Mouse (Mus musculus) heart, adult 2 months (tissue): Measurements from ENCODE around the gene Blm. TPM values are rescaled to one million over a fixed set of nuclear protein-coding genes. Genes with fewer than 3 reads are reported as not detected.

ENCODE experiments used
- DNase-seq, 2 experiments: peaks; one replicate each; pipeline ENCODE4 v3.0.0; 2021
- H3K27ac ChIP-seq: fragments of 200-600 bp; 2 replicates; pipeline ENCODE4 v1.8.1; 2022
- H3K27me3 ChIP-seq: fragments of 200-500 bp; 2 replicates; pipeline ENCODE4 v1.6.1; 2012; ENCODE audit warnings: mild to moderate bottlenecking, low read length, inconsistent platforms, mixed read lengths; ENCODE audit not compliant: control insufficient read depth, insufficient read depth
- H3K36me3 ChIP-seq: fragments of 200-500 bp; 2 replicates; pipeline ENCODE4 v1.6.1; 2012; ENCODE audit warnings: low read length, inconsistent platforms; ENCODE audit not compliant: control insufficient read depth, insufficient read depth
- H3K4me1 ChIP-seq: fragments of 200-500 bp; 2 replicates; pipeline ENCODE4 v1.6.1; 2011; ENCODE audit warnings: low read length; ENCODE audit not compliant: control insufficient read depth, insufficient read depth
- H3K4me3 ChIP-seq: fragments of 200-600 bp; 2 replicates; pipeline ENCODE4 v1.8.1; 2022
- H3K79me2 ChIP-seq: fragments of 200-500 bp; replicated peaks from 2 replicates; pipeline ENCODE4 v1.6.1; 2012; ENCODE audit warnings: mild to moderate bottlenecking, inconsistent platforms, low read length, moderate library complexity, mixed read lengths; ENCODE audit not compliant: control insufficient read depth, insufficient read depth
- H3K9ac ChIP-seq: fragments of 200-500 bp; 2 replicates; pipeline ENCODE4 v1.6.1; 2012; ENCODE audit warnings: low read depth, mild to moderate bottlenecking, control low read depth, inconsistent platforms, low read length, mixed read lengths
- CTCF ChIP-seq: fragments of 200-600 bp; IDR thresholded peaks from 2 replicates; pipeline ENCODE4 v1.8.1; 2022; ENCODE audit warnings: antibody characterized with exemption, mild to moderate bottlenecking, moderate library complexity
- EP300 ChIP-seq: fragments of 200-500 bp; IDR thresholded peaks from 2 replicates; pipeline ENCODE4 v1.6.1; 2011; ENCODE audit warnings: low read depth, low read length, control low read depth; ENCODE audit not compliant: insufficient read depth
- POLR2A ChIP-seq: fragments of 200-500 bp; IDR thresholded peaks from 2 replicates; pipeline ENCODE4 v1.6.1; 2011; ENCODE audit warnings: mild to moderate bottlenecking, low read depth, low read length, control low read depth; ENCODE audit not compliant: insufficient read depth
- WGBS: fragments of 180-500 bp; shearing (Covaris S2); methylation state at CpG from one replicate; pipeline ENCODE4 v1.1.7; 2018; 5-methylcytosine and 5-hydroxymethylcytosine counted together
- intact Hi-C: fragments of 180-260 bp; cut with DNase I; formaldehyde crosslinking; loops from one replicate; pipeline ENCODE4 v1.15.1; 2025
- polyA plus RNA-seq: library from polyadenylated mRNA; depleted of rRNA; stranded (reverse); fragments of >200 nt; gene quantifications from 2 replicates; pipeline ENCODE4 v1.2.3, GENCODE M21; 2012
- total RNA-seq, 2 experiments: library from RNA; stranded (reverse); gene quantifications; 2 replicates each; pipeline ENCODE4 v1.2.3; 2021

Blm gene
- total and polyA plus RNA-seq, 3 experiments, result 0.59 to 1.3 (median 0.91) TPM

DNA sequence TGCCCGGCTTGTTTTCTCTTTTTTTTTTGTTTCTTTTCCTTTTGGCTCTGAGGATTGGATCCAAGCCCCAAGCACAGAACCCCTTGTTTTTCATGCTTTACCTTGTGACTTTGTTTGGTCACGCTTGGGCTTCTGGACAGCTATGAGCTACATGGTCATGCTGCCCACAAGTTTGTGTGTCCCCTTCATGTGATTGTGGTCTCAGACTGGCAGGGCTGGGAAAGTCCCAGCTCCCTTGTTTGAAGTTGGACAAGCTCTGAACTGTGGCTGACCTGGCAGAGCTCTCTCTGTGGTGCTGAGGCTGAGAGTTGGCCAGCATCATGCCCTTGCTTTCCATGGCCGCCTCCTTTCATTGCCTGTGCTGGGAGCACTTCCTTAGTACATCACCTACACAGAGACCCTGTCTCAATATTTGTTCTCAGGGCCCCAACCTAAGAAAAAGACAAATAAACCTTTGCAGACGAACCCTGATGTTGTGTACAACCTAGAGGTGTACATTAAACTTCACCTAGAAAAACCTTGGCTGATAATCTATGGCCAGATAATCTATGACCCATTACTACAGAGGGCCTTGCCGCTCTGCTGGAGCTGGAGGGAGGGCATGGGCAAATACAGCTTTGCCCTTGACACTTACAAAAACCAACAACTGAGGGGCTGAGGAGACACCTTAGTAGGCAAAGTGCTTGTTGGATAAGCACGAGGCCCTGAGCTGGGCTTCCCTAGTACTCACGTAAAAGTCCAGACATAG is 13.8 kb upstream of the Blm start:
- H3K4me3 ChIP-seq, result no peak overlapping the region
- H3K36me3 ChIP-seq, result no peaks in the 10 kb centered on the region
- H3K27ac ChIP-seq, result no peak overlapping the region
- intact Hi-C loops, result no loop called here
- TF ChIP-seq EP300 (no peak), CTCF (no peak)
- no peak overlapping the region for H3K9ac ChIP-seq
- H3K4me1 ChIP-seq, result no peaks in the 10 kb centered on the region
- 83% methylated on average over 7 of the region's 7 CpGs for WGBS
- DNase-seq, result no peak
- no peaks in the 10 kb centered on the region for H3K27me3 ChIP-seq
- H3K79me2 ChIP-seq, result no peaks in the 10 kb centered on the region

DNA sequence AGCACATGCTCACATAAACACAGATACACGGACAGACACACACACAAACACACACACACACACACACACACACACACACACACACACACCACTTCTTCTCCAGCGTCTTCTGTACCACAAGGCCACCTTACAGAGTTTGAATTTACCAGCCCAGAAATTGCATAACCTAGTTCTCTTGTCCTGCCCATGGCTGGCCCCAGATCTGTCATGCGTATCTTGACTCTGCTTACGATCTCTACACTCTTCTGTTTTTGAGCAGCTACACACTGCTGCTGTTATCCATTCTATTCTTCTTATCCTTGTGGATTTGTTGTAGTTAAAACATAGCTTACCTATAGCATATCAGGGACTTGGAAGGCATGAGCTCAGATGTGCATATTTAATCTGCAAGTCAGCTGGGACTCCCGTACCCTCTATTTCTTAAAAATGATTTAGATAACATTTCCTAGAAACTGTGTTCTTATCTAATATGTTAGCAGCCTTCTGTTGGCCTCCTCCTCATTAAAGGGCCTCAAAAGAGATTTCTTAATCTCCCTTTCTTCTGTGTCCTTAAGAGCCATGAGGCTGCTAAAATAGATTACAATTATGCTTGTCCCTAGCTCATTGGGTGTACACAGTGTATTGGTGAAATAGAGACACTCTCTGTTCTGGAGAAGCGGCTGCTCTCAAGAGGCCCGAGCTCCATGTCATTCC is 7.4 kb upstream of the Blm start:
- intact Hi-C loops, result loop anchor here (5.0 kb wide), 1 partner anchor 70 kb away; no protein-coding TSS in a partner anchor
- no peaks in the 10 kb centered on the region for H3K79me2 ChIP-seq
- no peaks in the 10 kb centered on the region for H3K36me3 ChIP-seq
- no peak for DNase-seq
- H3K9ac ChIP-seq, result no peak overlapping the region
- no peak overlapping the region for H3K27ac ChIP-seq
- H3K4me3 ChIP-seq, result no peak overlapping the region
- 72% methylated on average over 7 of the region's 7 CpGs for WGBS
- TF ChIP-seq EP300, result no peak
- no peak for TF ChIP-seq POLR2A
- no peak for TF ChIP-seq CTCF
- H3K27me3 ChIP-seq, result no peaks in the 10 kb centered on the region
- H3K4me1 ChIP-seq, result no peaks in the 10 kb centered on the region

DNA sequence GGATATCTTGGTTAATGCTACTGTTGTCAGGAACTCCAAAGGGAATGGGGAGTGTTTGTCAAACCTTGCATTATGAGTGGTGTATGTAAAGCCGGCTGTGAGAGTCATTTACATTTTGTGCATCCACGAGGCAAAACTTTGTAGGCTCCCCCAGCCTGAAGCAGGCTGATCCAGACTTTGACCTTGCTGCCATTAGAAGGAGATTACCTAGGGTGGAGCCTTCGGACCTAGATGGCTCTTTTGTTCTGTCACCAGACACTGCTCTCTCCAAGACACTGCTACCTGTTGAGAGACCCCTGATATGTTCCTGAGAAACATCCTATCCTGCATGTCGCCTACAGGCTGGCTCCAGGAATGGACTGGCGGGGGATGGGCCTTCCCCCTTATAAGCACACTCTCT is 4.7 kb upstream of the Blm start:
- 63% methylated on average over 5 of the region's 5 CpGs for WGBS

DNA sequence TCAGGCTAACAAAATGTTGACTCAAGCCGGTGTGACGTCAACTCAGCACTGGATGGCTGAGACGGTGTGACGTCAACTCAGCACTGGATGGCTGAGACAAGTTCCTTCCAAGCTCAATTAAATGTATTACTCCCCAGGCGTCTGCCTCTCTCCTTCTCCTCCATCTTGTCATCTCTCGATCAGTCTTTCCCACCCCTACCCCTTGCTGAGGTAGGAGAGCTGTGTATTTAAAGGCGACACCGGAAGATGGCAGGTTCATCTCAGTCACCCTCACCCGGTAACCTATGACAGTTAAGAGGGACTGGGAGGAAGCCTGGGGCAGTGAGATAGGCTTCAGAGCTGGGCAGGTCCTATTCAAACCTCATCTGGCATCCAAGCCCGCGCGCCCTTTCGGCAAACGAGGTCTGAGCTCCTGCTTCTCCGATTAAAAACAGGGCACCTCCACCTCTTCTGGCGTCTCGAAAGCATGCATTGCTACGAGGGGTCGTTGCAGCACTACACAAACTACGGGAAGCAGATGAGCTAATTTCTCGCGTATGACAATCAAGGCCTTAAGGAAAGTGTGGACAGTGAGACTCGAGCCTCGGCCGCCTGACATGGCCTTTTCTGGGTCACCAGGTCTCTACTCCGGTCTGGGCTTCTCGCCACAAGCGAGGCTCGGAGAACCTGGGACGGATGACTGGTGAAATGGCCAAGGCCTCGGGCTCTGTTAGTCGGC is 469 bp downstream of the Blm start:
- no peak for DNase-seq
- Histone ChIP-seq H3K36me3 (no peaks in the 10 kb centered on the region), H3K27me3 (no peaks in the 10 kb centered on the region), H3K4me3 (peak overlapping the region; percentile 55), H3K27ac (peak overlapping the region; percentile 32), H3K9ac (peak overlapping the region; percentile 46), H3K79me2 (no peaks in the 10 kb centered on the region), H3K4me1 (no peaks in the 10 kb centered on the region; the same call in none of the 2 replicates)
- intact Hi-C loops, result loop anchor here (5.0 kb wide), 3 partner anchors 48 to 147 kb away; partner anchors contain the start of gene Fes
- 2% methylated on average over 32 of the region's 32 CpGs for WGBS
- TF ChIP-seq POLR2A, result no peak
- TF ChIP-seq EP300, result no peak
- no peak for TF ChIP-seq CTCF

More for the DNA sequence above, 4.7 kb upstream of the Blm start:
- no peaks in the 10 kb centered on the region; the same call in 1 of the 2 replicates for H3K4me1 ChIP-seq
- H3K9ac ChIP-seq, result no peak overlapping the region
- H3K36me3 ChIP-seq, result no peaks in the 10 kb centered on the region
- no peak overlapping the region for H3K27ac ChIP-seq
- DNase-seq, result no peak
- no peak overlapping the region for H3K4me3 ChIP-seq
- intact Hi-C loops, result loop anchor here (5.0 kb wide), 2 partner anchors 43 to 152 kb away; partner anchors contain the start of gene Fes
- no peaks in the 10 kb centered on the region for H3K27me3 ChIP-seq
- H3K79me2 ChIP-seq, result no peaks in the 10 kb centered on the region
- TF ChIP-seq EP300 (no peak), CTCF (no peak), POLR2A (no peak)

DNA sequence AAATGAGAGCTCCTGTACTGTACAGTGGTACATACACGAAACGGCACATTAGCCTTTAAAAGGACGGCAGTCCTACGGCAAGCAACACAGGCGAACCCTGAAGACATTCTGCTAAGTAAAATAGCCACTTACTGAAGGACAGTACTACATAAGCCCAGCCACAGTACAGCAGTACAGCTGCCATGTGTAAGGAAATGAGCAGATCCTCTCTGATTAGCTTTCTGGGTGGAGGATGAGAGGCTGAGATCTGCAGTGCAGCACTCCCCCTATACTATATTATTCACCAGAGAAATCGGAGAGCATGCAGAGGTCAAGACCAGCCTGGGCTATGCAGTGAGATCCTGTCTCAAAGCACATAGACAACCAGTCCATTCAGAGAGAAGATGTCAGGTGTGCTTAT is 3.8 kb downstream of the Blm start:
- H3K4me3 ChIP-seq, result no peak overlapping the region
- no peak for DNase-seq
- H3K27me3 ChIP-seq, result no peaks in the 10 kb centered on the region
- whole genome bisulfite sequencing, result 76% methylated on average over 6 of the region's 6 CpGs
- peaks cover 1% of the 10 kb centered on the region for H3K4me1 ChIP-seq
- no peak overlapping the region for H3K9ac ChIP-seq
- H3K36me3 ChIP-seq, result no peaks in the 10 kb centered on the region
- intact Hi-C loops, result loop anchor here (5.0 kb wide), 1 partner anchor 134 kb away; no protein-coding TSS in a partner anchor
- TF ChIP-seq POLR2A (no peak), EP300 (no peak), CTCF (no peak)
- no peak overlapping the region for H3K27ac ChIP-seq
- no peaks in the 10 kb centered on the region for H3K79me2 ChIP-seq
